Mouse (Mus musculus): ENCODE data around the gene Fam168b. TPM values are rescaled to one million over a fixed set of nuclear protein-coding genes. Genes with fewer than 3 reads are reported as not detected.

The Fam168b gene
- polyA plus RNA-seq, 1 experiment from 2014 or later: 99.0 TPM

GRCm38 (mm10) chr1:34808445-34808844 is 34.4 kb downstream of the Fam168b start:
- no peaks in the 10 kb centered on the region for H3K9me3 ChIP-seq
- peaks cover 51% of the 10 kb centered on the region for H3K36me3 ChIP-seq
- WGBS: 92% methylated on average over 8 of the region's 8 CpGs

GRCm38 (mm10) chr1:34805931-34806520 is 36.8 kb downstream of the Fam168b start:
- Histone ChIP-seq H3K27ac (no peak overlapping the region), H3K4me2 (replicated peaks) (no peak overlapping the region; the same call in 1 of the 2 replicates), H3K4me1 (peaks cover 22% of the 10 kb centered on the region), H3K36me3 (peaks cover 29% of the 10 kb centered on the region), H3K27me3 (peaks cover 21% of the 10 kb centered on the region), H3K9me3 (no peaks in the 10 kb centered on the region), H3K9ac (no peak overlapping the region), H3K4me3 (no peak overlapping the region)
- no peak for ATAC-seq (ENCODE audit: low FRiP score, low read depth)
- 17% methylated on average over 34 of the region's 35 CpGs for WGBS

More at GRCm38 (mm10) chr1:34808445-34808844, 34.4 kb downstream of the Fam168b start:
- Histone ChIP-seq H3K27ac (no peak overlapping the region), H3K27me3 (peaks cover 21% of the 10 kb centered on the region), H3K9ac (no peak overlapping the region), H3K4me2 (replicated peaks) (no peak overlapping the region), H3K4me1 (peaks cover 8% of the 10 kb centered on the region; the same call in 1 of the 2 replicates), H3K4me3 (no peak overlapping the region)
- no peak for ATAC-seq (ENCODE audit: low FRiP score, low read depth)

- 86% methylated on average over 7 of the region's 7 CpGs for WGBS
- H3K9ac ChIP-seq: no peak overlapping the region
- no peaks in the 10 kb centered on the region for H3K9me3 ChIP-seq
- H3K4me1 ChIP-seq: peaks cover 24% of the 10 kb centered on the region
- no peak overlapping the region for H3K4me3 ChIP-seq
- H3K4me2 ChIP-seq (replicated peaks): no peak overlapping the region
- H3K36me3 ChIP-seq: peaks cover 17% of the 10 kb centered on the region
- ATAC-seq (ENCODE audit: low FRiP score, low read depth): no peak
- H3K27me3 ChIP-seq: peaks cover 21% of the 10 kb centered on the region
- H3K27ac ChIP-seq: no peak overlapping the region
Observed at GRCm38 (mm10) chr1:34804863-34805262, 38.0 kb downstream of the Fam168b start.

GRCm38 (mm10) chr1:34802290-34802642 is 40.6 kb downstream of the Fam168b start:
- WGBS: 31% methylated on average over 7 of the region's 7 CpGs
- no peak overlapping the region for H3K27ac ChIP-seq
- peak overlapping the region; percentile 94 for H3K4me2 ChIP-seq (replicated peaks)
- peak overlapping the region; percentile 77 for H3K9ac ChIP-seq
- H3K9me3 ChIP-seq: no peaks in the 10 kb centered on the region
- peaks cover 16% of the 10 kb centered on the region for H3K27me3 ChIP-seq
- peak overlapping the region; percentile 73 for H3K4me3 ChIP-seq
- no peak; the same call in 1 of the 2 replicates for ATAC-seq (ENCODE audit: low FRiP score, low read depth)
- peaks cover 5% of the 10 kb centered on the region for H3K36me3 ChIP-seq
- peaks cover 24% of the 10 kb centered on the region for H3K4me1 ChIP-seq

- H3K36me3 ChIP-seq: no peaks in the 10 kb centered on the region
- H3K9me3 ChIP-seq: no peaks in the 10 kb centered on the region
- peak overlapping the region; percentile 77 for H3K9ac ChIP-seq
- H3K4me2 ChIP-seq (replicated peaks): peak overlapping the region; percentile 94
- under 1% methylated on average over 47 of the region's 47 CpGs for WGBS
- no peak overlapping the region for H3K27ac ChIP-seq
- peak; percentile 90 for ATAC-seq (ENCODE audit: low FRiP score, low read depth)
- H3K4me1 ChIP-seq: peaks cover 24% of the 10 kb centered on the region
- H3K27me3 ChIP-seq: peaks cover 11% of the 10 kb centered on the region
- peak overlapping the region; percentile 73 for H3K4me3 ChIP-seq
Observed at GRCm38 (mm10) chr1:34801616-34802289, 41.1 kb downstream of the Fam168b start.

GRCm38 (mm10) chr1:34799140-34799539 is 43.7 kb downstream of the Fam168b start:
- Histone ChIP-seq H3K4me3 (no peak overlapping the region), H3K4me1 (peaks cover 17% of the 10 kb centered on the region), H3K4me2 (replicated peaks) (no peak overlapping the region), H3K9ac (no peak overlapping the region), H3K27ac (no peak overlapping the region), H3K9me3 (no peaks in the 10 kb centered on the region), H3K27me3 (no peaks in the 10 kb centered on the region), H3K36me3 (no peaks in the 10 kb centered on the region)
- 67% methylated on average over 2 of the region's 2 CpGs for WGBS
- no peak for ATAC-seq (ENCODE audit: low FRiP score, low read depth)

GRCm38 (mm10) chr1:34793304-34794300 is 49.3 kb downstream of the Fam168b start:
- Histone ChIP-seq H3K27me3 (no peaks in the 10 kb centered on the region), H3K4me2 (replicated peaks) (no peak overlapping the region), H3K27ac (no peak overlapping the region), H3K36me3 (no peaks in the 10 kb centered on the region), H3K9ac (no peak overlapping the region), H3K9me3 (no peaks in the 10 kb centered on the region), H3K4me1 (peaks cover 12% of the 10 kb centered on the region), H3K4me3 (no peak overlapping the region)
- WGBS: 56% methylated on average over 19 of the region's 19 CpGs
- ATAC-seq (ENCODE audit: low FRiP score, low read depth): peak; percentile 34; the same call in 1 of the 2 replicates

GRCm38 (mm10) chr1:34783538-34784161 is 59.2 kb downstream of the Fam168b start:
- no peak overlapping the region for H3K27ac ChIP-seq
- no peaks in the 10 kb centered on the region for H3K9me3 ChIP-seq
- no peak overlapping the region for H3K4me3 ChIP-seq
- WGBS: 62% methylated on average over 6 of the region's 6 CpGs
- H3K27me3 ChIP-seq: no peaks in the 10 kb centered on the region
- ATAC-seq (ENCODE audit: low FRiP score, low read depth): no peak
- no peaks in the 10 kb centered on the region for H3K36me3 ChIP-seq
- H3K4me2 ChIP-seq (replicated peaks): no peak overlapping the region
- H3K4me1 ChIP-seq: no peaks in the 10 kb centered on the region
- H3K9ac ChIP-seq: no peak overlapping the region

GRCm38 (mm10) chr1:34775870-34776269 is 67.0 kb downstream of the Fam168b start:
- Histone ChIP-seq H3K4me1 (no peaks in the 10 kb centered on the region), H3K9me3 (no peaks in the 10 kb centered on the region), H3K4me2 (replicated peaks) (no peak overlapping the region), H3K4me3 (no peak overlapping the region), H3K36me3 (no peaks in the 10 kb centered on the region), H3K27me3 (no peaks in the 10 kb centered on the region), H3K9ac (no peak overlapping the region), H3K27ac (no peak overlapping the region)
- WGBS: 83% methylated on average over 3 of the region's 3 CpGs
- ATAC-seq (ENCODE audit: low FRiP score, low read depth): no peak

- no peaks in the 10 kb centered on the region for H3K4me1 ChIP-seq
- WGBS: 66% methylated on average over 6 of the region's 6 CpGs
- no peaks in the 10 kb centered on the region for H3K27me3 ChIP-seq
- no peak for ATAC-seq (ENCODE audit: low FRiP score, low read depth)
- H3K9me3 ChIP-seq: no peaks in the 10 kb centered on the region
- H3K27ac ChIP-seq: no peak overlapping the region
- H3K4me2 ChIP-seq (replicated peaks): no peak overlapping the region
- no peaks in the 10 kb centered on the region for H3K36me3 ChIP-seq
- no peak overlapping the region for H3K4me3 ChIP-seq
- no peak overlapping the region for H3K9ac ChIP-seq
Observed at GRCm38 (mm10) chr1:34768875-34769274, 74.0 kb downstream of the Fam168b start.

- no peaks in the 10 kb centered on the region for H3K4me1 ChIP-seq
- ATAC-seq (ENCODE audit: low FRiP score, low read depth): no peak
- H3K9me3 ChIP-seq: no peaks in the 10 kb centered on the region
- WGBS: 72% methylated on average over 4 of the region's 4 CpGs
- H3K36me3 ChIP-seq: no peaks in the 10 kb centered on the region
- H3K27ac ChIP-seq: no peak overlapping the region
- H3K27me3 ChIP-seq: no peaks in the 10 kb centered on the region
- H3K4me3 ChIP-seq: no peak overlapping the region
- no peak overlapping the region for H3K9ac ChIP-seq
- H3K4me2 ChIP-seq (replicated peaks): no peak overlapping the region
Observed at GRCm38 (mm10) chr1:34767851-34768250, 75.0 kb downstream of the Fam168b start.

All from limb, embryonic 13.5 days (tissue).